ENCODE assay signal across 9 mouse cellular contexts in the genomic region with DNA sequence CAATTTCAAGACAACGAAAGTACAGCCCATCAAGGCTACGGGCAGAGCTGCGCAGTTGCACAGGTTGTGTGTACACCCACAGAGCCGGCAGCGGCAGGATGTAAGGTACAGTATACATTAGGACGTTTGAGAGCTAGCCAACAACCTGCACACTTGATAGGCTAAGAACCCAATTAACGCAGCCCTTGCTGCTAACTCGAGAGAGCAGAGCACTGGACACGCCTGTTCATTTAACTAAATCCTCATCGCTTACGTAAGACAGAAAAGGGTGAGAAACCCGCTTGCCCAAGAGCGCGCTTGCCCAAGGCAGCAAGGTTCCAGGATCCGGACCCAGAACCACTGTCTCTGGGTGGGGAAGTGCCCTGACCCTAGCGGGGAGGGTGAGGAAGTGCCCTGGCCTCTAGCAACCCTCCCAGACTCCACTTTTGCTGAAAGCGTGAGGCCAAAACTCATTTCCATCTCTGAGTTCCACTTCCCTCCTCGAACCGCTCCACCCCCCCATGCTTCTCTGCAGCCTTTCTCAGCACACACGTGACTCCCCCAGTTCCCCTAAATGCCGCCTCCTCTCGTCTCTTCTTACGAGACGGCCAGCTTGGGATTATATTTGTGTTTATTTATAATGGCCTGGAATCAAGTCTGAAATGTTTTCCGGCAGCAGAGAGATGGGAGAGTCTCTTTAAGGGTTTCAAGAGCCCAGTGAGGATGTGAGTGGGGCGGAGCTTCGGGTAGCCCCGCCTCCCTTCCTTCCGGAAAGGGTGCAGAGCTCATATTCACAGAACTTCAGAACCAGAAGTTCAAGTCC. TPM values are rescaled to one million over a fixed set of nuclear protein-coding genes. Genes with fewer than 3 reads are reported as not detected.
A peak's percentile ranks its signal among the peaks of the same experiment; 100 is the strongest.
DNase-seq lines count a peak whose midpoint lies in the region; ATAC-seq and TF ChIP-seq lines count a peak whose summit lies in the region.
"Had no signal": no experiment of that assay in that cellular context is flagged by ENCODE, and none has a peak within 500 bp of the region (broad histone marks: within the 10 kb centered on the region; RNA-seq: fewer than 3 reads in every experiment).

No protein-coding gene starts in this region.

- peak; percentile 46; the same call in 1 of the 2 replicates for TF ChIP-seq CTCF in spleen, adult 2 months (IDR thresholded peaks at IDR 0.05; ENCODE audit: extremely low read depth, insufficient read depth, insufficient read length, insufficient replicate concordance)

- WGBS in heart, embryonic 10.5 days: 4% methylated on average over 29 of the region's 29 CpGs
- WGBS in kidney, embryonic 14.5 days: 2% methylated on average over 29 of the region's 29 CpGs
- under 1% methylated on average over 29 of the region's 29 CpGs for WGBS in limb, embryonic 14.5 days
- 4% methylated on average over 29 of the region's 29 CpGs for WGBS in midbrain, embryonic 16.5 days
- WGBS in spleen, adult 2 months: 3% methylated on average over 29 of the region's 29 CpGs

- peak; percentile 97 for DNase-seq in A20 (ENCODE audit: low read depth, low spot score)
- peak; percentile 82 for DNase-seq in brain, adult 2 months (ENCODE audit: low read depth, low spot score)
- peak; percentile 91 for DNase-seq in heart, embryonic 10.5 days (ENCODE audit: low spot score)
- DNase-seq in limb, embryonic 14.5 days (ENCODE audit: low spot score): peak; percentile 81
- peak; percentile 84 to 91 for DNase-seq in spleen, adult 2 months (ENCODE audit: low read depth in 1 of 2, low spot score in 2 of 2)

- TF ChIP-seq POLR2A in limb, embryonic 14.5 days (IDR thresholded peaks at IDR 0.05; ENCODE audit: borderline replicate concordance, extremely low read depth, insufficient read depth, insufficient read length): no peak
- TF ChIP-seq POLR2A in spleen, adult 2 months (IDR thresholded peaks at IDR 0.05; ENCODE audit: low read depth, low read length): peak; percentile 35; the same call in 1 of the 2 replicates

- no peaks in the 10 kb centered on the region for H3K36me3 ChIP-seq in erythroblast, embryonic 14.5 days (ENCODE audit: control insufficient read depth)
- no peaks in the 10 kb centered on the region for H3K36me3 ChIP-seq in heart, embryonic 10.5 days
- no peaks in the 10 kb centered on the region for H3K36me3 ChIP-seq in kidney, embryonic 14.5 days (ENCODE audit: control insufficient read depth, insufficient read depth, low read length)
- H3K36me3 ChIP-seq in limb, embryonic 14.5 days (ENCODE audit: control insufficient read depth, insufficient read depth, low read length): no peaks in the 10 kb centered on the region
- H3K36me3 ChIP-seq in midbrain, embryonic 16.5 days (ENCODE audit: control insufficient read depth, insufficient read depth, low read length): no peaks in the 10 kb centered on the region
- H3K36me3 ChIP-seq in spleen, adult 2 months (ENCODE audit: control insufficient read depth, insufficient read depth, low read length): no peaks in the 10 kb centered on the region

- H3K27ac ChIP-seq in heart, embryonic 10.5 days: peak overlapping the region; percentile 91
- H3K27ac ChIP-seq in kidney, embryonic 14.5 days (ENCODE audit: low read depth, low read length): peak overlapping the region; percentile 88
- peak overlapping the region; percentile 53 for H3K27ac ChIP-seq in limb, embryonic 14.5 days (replicated peaks; ENCODE audit: low read depth, low read length)
- H3K27ac ChIP-seq in midbrain, embryonic 16.5 days (ENCODE audit: low read length): peak overlapping the region; percentile 46; the same call in 1 of the 2 replicates
- H3K27ac ChIP-seq in spleen, adult 2 months (ENCODE audit: insufficient read depth, low read length): peak overlapping the region; percentile 94

- H3K27me3 ChIP-seq in erythroblast, embryonic 14.5 days (ENCODE audit: control insufficient read depth): no peaks in the 10 kb centered on the region
- no peaks in the 10 kb centered on the region for H3K27me3 ChIP-seq in heart, embryonic 10.5 days (ENCODE audit: insufficient read depth, poor library complexity, severe bottlenecking)
- H3K27me3 ChIP-seq in kidney, embryonic 14.5 days (ENCODE audit: control insufficient read depth, insufficient read depth, low read length): no peaks in the 10 kb centered on the region
- H3K27me3 ChIP-seq in limb, embryonic 14.5 days (ENCODE audit: control insufficient read depth, insufficient read depth, low read length): no peaks in the 10 kb centered on the region
- H3K27me3 ChIP-seq in midbrain, embryonic 16.5 days (ENCODE audit: control insufficient read depth, insufficient read depth, low read depth, low read length): no peaks in the 10 kb centered on the region
- H3K27me3 ChIP-seq in spleen, adult 2 months (ENCODE audit: control insufficient read depth, insufficient read depth, low read length): no peaks in the 10 kb centered on the region
- H3K27me3 ChIP-seq: Patski had no signal

- peak overlapping the region; percentile 84 for H3K4me2 ChIP-seq in kidney, embryonic 14.5 days (replicated peaks; ENCODE audit: low read depth, low read length)
- H3K4me2 ChIP-seq in limb, embryonic 14.5 days (replicated peaks; ENCODE audit: low read depth, low read length, severe bottlenecking): peak overlapping the region; percentile 72
- peak overlapping the region; percentile 93 for H3K4me2 ChIP-seq in midbrain, embryonic 16.5 days (ENCODE audit: low read length)

- peak overlapping the region; percentile 37 for H3K9ac ChIP-seq in kidney, embryonic 14.5 days (ENCODE audit: low read depth, low read length)
- peak overlapping the region; percentile 45 for H3K9ac ChIP-seq in limb, embryonic 14.5 days (ENCODE audit: low read depth, low read length, severe bottlenecking)
- H3K9ac ChIP-seq in midbrain, embryonic 16.5 days (ENCODE audit: low read depth, low read length): peak overlapping the region; percentile 64

- peaks cover 15% of the 10 kb centered on the region for H3K4me1 ChIP-seq in erythroblast, embryonic 14.5 days (ENCODE audit: control insufficient read depth)
- peaks cover 26% of the 10 kb centered on the region for H3K4me1 ChIP-seq in heart, embryonic 10.5 days
- H3K4me1 ChIP-seq in kidney, embryonic 14.5 days (ENCODE audit: control insufficient read depth, insufficient read depth, low read length): peaks cover 12% of the 10 kb centered on the region
- no peaks in the 10 kb centered on the region; the same call in 1 of the 2 replicates for H3K4me1 ChIP-seq in limb, embryonic 14.5 days (ENCODE audit: control insufficient read depth, insufficient read depth, low read length)
- H3K4me1 ChIP-seq in midbrain, embryonic 16.5 days (ENCODE audit: control insufficient read depth, insufficient read depth, low read length): no peaks in the 10 kb centered on the region; the same call in 1 of the 2 replicates
- peaks cover 10% of the 10 kb centered on the region for H3K4me1 ChIP-seq in spleen, adult 2 months (ENCODE audit: control insufficient read depth, insufficient read depth, insufficient read length)

- H3K9me3 ChIP-seq in erythroblast, embryonic 14.5 days (ENCODE audit: control insufficient read depth, low read length): no peaks in the 10 kb centered on the region
- H3K9me3 ChIP-seq in heart, embryonic 10.5 days: no peaks in the 10 kb centered on the region
- no peaks in the 10 kb centered on the region for H3K9me3 ChIP-seq in kidney, embryonic 14.5 days (ENCODE audit: control insufficient read depth, low read length)
- no peaks in the 10 kb centered on the region for H3K9me3 ChIP-seq in limb, embryonic 14.5 days (ENCODE audit: control insufficient read depth, low read length)
- H3K9me3 ChIP-seq in midbrain, embryonic 16.5 days (replicated peaks; ENCODE audit: control insufficient read depth, low read length, poor library complexity, severe bottlenecking): no peaks in the 10 kb centered on the region

- H3K4me3 ChIP-seq in erythroblast, embryonic 14.5 days (replicated peaks): peak overlapping the region; percentile 58
- peak overlapping the region; percentile 66 for H3K4me3 ChIP-seq in heart, embryonic 10.5 days
- peak overlapping the region; percentile 44 for H3K4me3 ChIP-seq in kidney, embryonic 14.5 days (ENCODE audit: low read length)
- H3K4me3 ChIP-seq in limb, embryonic 14.5 days (replicated peaks; ENCODE audit: low read length): peak overlapping the region; percentile 39
- H3K4me3 ChIP-seq in midbrain, embryonic 16.5 days (ENCODE audit: low read depth, low read length): peak overlapping the region; percentile 49
- peak overlapping the region; percentile 46 for H3K4me3 ChIP-seq in spleen, adult 2 months (ENCODE audit: extremely low read depth, insufficient read depth, insufficient read length)

- ATAC-seq in kidney, embryonic 14.5 days (ENCODE audit: low FRiP score, low TSS enrichment): peak; percentile 68
- ATAC-seq in limb, embryonic 14.5 days (ENCODE audit: low FRiP score, low read depth): peak; percentile 79
- ATAC-seq in midbrain, embryonic 16.5 days: peak; percentile 47
- ATAC-seq: Patski had no signal

RNA-seq across cellular contexts. Expression of a gene that starts 6.9 kb away (rescaled TPM):
- 1.9 TPM in 2 replicates for polyA plus RNA-seq in erythroblast, embryonic 14.5 days (2012)
- polyA plus RNA-seq in heart, embryonic 10.5 days (2016; fragmentation: Nextera tagmentation; extraction: Ambion mirVana): 45.3 and 58.3 TPM in 2 replicates
- polyA plus RNA-seq in kidney, embryonic 14.5 days (2014; fragmentation: Nextera tagmentation; extraction: Ambion mirVana): 42.6 and 53.4 TPM in 2 replicates
- 27.3 and 31.1 TPM in 2 replicates for polyA plus RNA-seq in limb, embryonic 14.5 days (2012; rRNA removed)
- 41.5 and 49.0 TPM in 2 replicates for polyA plus RNA-seq in limb, embryonic 14.5 days (2014; fragmentation: Nextera tagmentation; extraction: Ambion mirVana)
- polyA plus RNA-seq in midbrain, embryonic 16.5 days (2015; fragmentation: Nextera tagmentation; extraction: Ambion mirVana): 79.8 and 86.0 TPM in 2 replicates
- polyA plus RNA-seq in spleen, adult 2 months (2012; rRNA removed): 83.8 and 110 TPM in 2 replicates

Comparison
In these comparisons a context has a peak if more than half of its experiments do, and no peak if none do; other contexts are left out.
1. Peak in every context shown above with its lines: DNase-seq, ATAC-seq, H3K4me3 ChIP-seq and H3K27ac ChIP-seq.